Mouse (Mus musculus) spleen, embryonic (tissue): ENCODE data around the gene Col25a1.

Experiments used
- CTCF ChIA-PET: fragments of 350-600 bp; sonication (Branson Sonifier 250); formaldehyde crosslinking; loops from one replicate; lab custom pipeline; 2022; lab: Charles Lee

The Col25a1 gene

GRCm38 (mm10) chr3:130242647-130243296, 111.5 kb downstream of the Col25a1 start:
- CTCF ChIA-PET, result no interaction called here

GRCm38 (mm10) chr3:130252355-130252754, 121.1 kb downstream of the Col25a1 start:
- CTCF ChIA-PET, result interaction anchor here (0.9 kb wide), 1 partner anchor 1850 kb away, joined by 4 read pairs; no protein-coding TSS in a partner anchor

GRCm38 (mm10) chr3:130256059-130256458, 124.8 kb downstream of the Col25a1 start:
- CTCF ChIA-PET, result no interaction called here

- CTCF ChIA-PET, result no interaction called here
Measured at GRCm38 (mm10) chr3:130256610-130257009, 125.3 kb downstream of the Col25a1 start.

GRCm38 (mm10) chr3:130259670-130260069, 128.4 kb downstream of the Col25a1 start:
- CTCF ChIA-PET, result no interaction called here

GRCm38 (mm10) chr3:130260316-130260715, 129.0 kb downstream of the Col25a1 start:
- CTCF ChIA-PET, result no interaction called here

GRCm38 (mm10) chr3:130265104-130265503, 133.8 kb downstream of the Col25a1 start:
- CTCF ChIA-PET, result no interaction called here

- CTCF ChIA-PET, result no interaction called here
Measured at GRCm38 (mm10) chr3:130270509-130270908, 139.2 kb downstream of the Col25a1 start.

GRCm38 (mm10) chr3:130273949-130274348, 142.6 kb downstream of the Col25a1 start:
- CTCF ChIA-PET, result no interaction called here

- CTCF ChIA-PET, result no interaction called here
Measured at GRCm38 (mm10) chr3:130278298-130279050, 147.2 kb downstream of the Col25a1 start.

GRCm38 (mm10) chr3:130283011-130283760, 151.9 kb downstream of the Col25a1 start:
- CTCF ChIA-PET, result no interaction called here

- CTCF ChIA-PET, result no interaction called here
Measured at GRCm38 (mm10) chr3:130288102-130288501, 156.8 kb downstream of the Col25a1 start.

GRCm38 (mm10) chr3:130288756-130289155, 157.5 kb downstream of the Col25a1 start:
- CTCF ChIA-PET, result no interaction called here

- CTCF ChIA-PET, result no interaction called here
Measured at GRCm38 (mm10) chr3:130289220-130289619, 157.9 kb downstream of the Col25a1 start.

GRCm38 (mm10) chr3:130290175-130290574, 158.9 kb downstream of the Col25a1 start:
- CTCF ChIA-PET, result no interaction called here

GRCm38 (mm10) chr3:130290672-130291071, 159.4 kb downstream of the Col25a1 start:
- CTCF ChIA-PET, result no interaction called here

- CTCF ChIA-PET, result no interaction called here
Measured at GRCm38 (mm10) chr3:130291926-130292325, 160.6 kb downstream of the Col25a1 start.

- CTCF ChIA-PET, result interaction anchor here (0.7 kb wide), 1 partner anchor 9 kb away, joined by 3 read pairs; no protein-coding TSS in a partner anchor
Measured at GRCm38 (mm10) chr3:130300530-130300929, 169.2 kb downstream of the Col25a1 start.

- CTCF ChIA-PET, result no interaction called here
Measured at GRCm38 (mm10) chr3:130303597-130303996, 172.3 kb downstream of the Col25a1 start.

GRCm38 (mm10) chr3:130304827-130305226, 173.5 kb downstream of the Col25a1 start:
- CTCF ChIA-PET, result no interaction called here

GRCm38 (mm10) chr3:130305686-130306085, 174.4 kb downstream of the Col25a1 start:
- CTCF ChIA-PET, result no interaction called here

- CTCF ChIA-PET, result no interaction called here
Measured at GRCm38 (mm10) chr3:130309277-130309676, 178.0 kb downstream of the Col25a1 start.
